19 mouse cellular contexts compared by ENCODE assay signal in the genomic region with DNA sequence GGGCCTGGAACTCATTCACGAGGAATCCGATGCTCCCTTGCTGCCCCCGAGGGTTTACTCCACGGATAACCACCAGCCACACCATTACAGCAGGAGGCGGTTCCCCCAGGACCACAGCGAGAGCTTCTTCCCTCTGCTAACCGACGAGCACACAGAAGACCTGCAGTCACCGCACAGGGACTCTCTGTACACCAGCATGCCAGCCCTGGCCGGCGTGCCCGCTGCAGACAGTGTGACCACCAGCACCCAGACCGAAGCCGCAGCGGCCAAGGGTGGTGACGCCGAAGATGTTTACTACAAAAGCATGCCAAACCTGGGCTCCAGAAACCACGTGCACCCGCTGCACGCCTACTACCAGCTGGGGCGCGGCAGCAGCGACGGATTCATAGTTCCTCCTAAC.
DNase-seq lines count a peak whose midpoint lies in the region; ATAC-seq lines count a peak whose summit lies in the region.
"Had no signal": no experiment of that assay in that cellular context is flagged by ENCODE, and none has a peak within 500 bp of the region (broad histone marks: within the 10 kb centered on the region; RNA-seq: fewer than 3 reads in every experiment).

No protein-coding gene starts in this region.

- no peak for DNase-seq in hindbrain, embryonic 10.5 days (ENCODE audit: low spot score)
- DNase-seq in right cerebral cortex, postnatal 14 days: peak; percentile 5
- DNase-seq in right cerebral cortex, postnatal 25 days: no peak
- DNase-seq in ES-CJ7 (ENCODE audit: low read depth, low spot score): peak; percentile 21
- peak; percentile 16 for DNase-seq in testis, postnatal 14 days (ENCODE audit: low spot score)
- DNase-seq in embryo, embryonic 11 days: no peak
- DNase-seq: adrenal gland, adult 2 months; cerebellum, adult 11 months; cerebellum, postnatal 10 days; heart, postnatal 10 days; thymus, postnatal 25 days had no signal

- H3K27ac ChIP-seq in hindbrain, embryonic 15.5 days (replicated peaks): no peak overlapping the region
- no peak overlapping the region for H3K27ac ChIP-seq in hindbrain, embryonic 10.5 days
- H3K27ac ChIP-seq: forebrain, embryonic 15.5 days; layer of hippocampus, adult 2 months; stomach, postnatal 0 days had no signal

- H3K27me3 ChIP-seq in hindbrain, embryonic 15.5 days: no peaks in the 10 kb centered on the region
- no peaks in the 10 kb centered on the region for H3K27me3 ChIP-seq in hindbrain, embryonic 10.5 days (ENCODE audit: insufficient read depth, poor library complexity, severe bottlenecking)
- H3K27me3 ChIP-seq: forebrain, embryonic 15.5 days had no signal

- no peak overlapping the region for H3K4me3 ChIP-seq in hindbrain, embryonic 15.5 days
- H3K4me3 ChIP-seq in hindbrain, embryonic 10.5 days: no peak overlapping the region
- H3K4me3 ChIP-seq: forebrain, embryonic 15.5 days; layer of hippocampus, adult 2 months had no signal

- WGBS in hindbrain, embryonic 15.5 days: 93% methylated on average over 24 of the region's 24 CpGs
- WGBS in hindbrain, embryonic 10.5 days: 88% methylated on average over 24 of the region's 24 CpGs

- 0 out of 2 replicates have a peak, but pooled peaks cover 5% of the 10 kb centered on the region for H3K9me3 ChIP-seq in hindbrain, embryonic 15.5 days
- peaks cover 8% of the 10 kb centered on the region for H3K9me3 ChIP-seq in hindbrain, embryonic 10.5 days
- H3K9me3 ChIP-seq: forebrain, embryonic 15.5 days had no signal

- H3K9ac ChIP-seq in hindbrain, embryonic 15.5 days: no peak overlapping the region
- H3K9ac ChIP-seq: forebrain, embryonic 15.5 days had no signal

- H3K4me2 ChIP-seq in hindbrain, embryonic 15.5 days: no peak overlapping the region
- H3K4me2 ChIP-seq: forebrain, embryonic 15.5 days; heart, embryonic 11.5 days had no signal

- peak; percentile 54 for ATAC-seq in hindbrain, embryonic 15.5 days (ENCODE audit: low FRiP score, low read depth)
- ATAC-seq: forebrain, embryonic 15.5 days; intestine, postnatal 0 days; Patski had no signal

- peaks cover 14% of the 10 kb centered on the region for H3K36me3 ChIP-seq in hindbrain, embryonic 15.5 days
- peaks cover 11% of the 10 kb centered on the region for H3K36me3 ChIP-seq in hindbrain, embryonic 10.5 days
- H3K36me3 ChIP-seq: G1E had no signal

- H3K4me1 ChIP-seq in hindbrain, embryonic 15.5 days (replicated peaks): no peaks in the 10 kb centered on the region
- no peaks in the 10 kb centered on the region for H3K4me1 ChIP-seq in hindbrain, embryonic 10.5 days (replicated peaks)
- H3K4me1 ChIP-seq: forebrain, embryonic 15.5 days had no signal

Comparison
In these comparisons a context has a peak if more than half of its experiments do, and no peak if none do; other contexts are left out.
1. DNase-seq: peak in right cerebral cortex, postnatal 14 days (single experiment), ES-CJ7 (single experiment) and testis, postnatal 14 days (single experiment); none in hindbrain, embryonic 10.5 days (single experiment), right cerebral cortex, postnatal 25 days (single experiment) and embryo, embryonic 11 days (single experiment).